Mouse (Mus musculus) forebrain, embryonic 16.5 days (tissue): ENCODE measurements at regions not wholly inside any gene's neighbourhood (a gene's known extent, or its start where the extent isn't known, plus 50 kb on each side); places are given as distances from the start of the nearest gene placed in this dataset.
A peak's percentile ranks its signal among the peaks of the same experiment; 100 is the strongest.

ENCODE experiments used
- ATAC-seq: fragments of 200-750 bp; cut with Nextera tagmentation; 2 replicates; pipeline ENCODE4 v1.8.0; 2017; ENCODE audit warnings: mild to moderate bottlenecking, moderate library complexity
- H3K27ac ChIP-seq: fragments of 300-500 bp; sonication (generic); 2 replicates; pipeline ENCODE4 v1.5.1; 2014; ENCODE audit warnings: low read length, control low read depth
- H3K27me3 ChIP-seq: fragments of 300-500 bp; sonication (generic); replicated peaks from 2 replicates; pipeline ENCODE4 v1.6.1; 2014; ENCODE audit warnings: low read length; ENCODE audit not compliant: control insufficient read depth, insufficient read depth
- H3K36me3 ChIP-seq: fragments of 300-500 bp; sonication (generic); 2 replicates; pipeline ENCODE4 v1.6.1; 2014; ENCODE audit not compliant: control insufficient read depth, insufficient read depth
- H3K4me1 ChIP-seq: fragments of 300-500 bp; sonication (generic); replicated peaks from 2 replicates; pipeline ENCODE4 v1.6.1; 2014; ENCODE audit warnings: low read length; ENCODE audit not compliant: control insufficient read depth, insufficient read depth
- H3K4me2 ChIP-seq: fragments of 300-500 bp; sonication (generic); 2 replicates; pipeline ENCODE4 v1.6.1; 2014; ENCODE audit warnings: mild to moderate bottlenecking, low read length, control low read depth
- H3K4me3 ChIP-seq: fragments of 300-500 bp; sonication (generic); replicated peaks from 2 replicates; pipeline ENCODE4 v1.5.1; 2014; ENCODE audit warnings: mild to moderate bottlenecking, low read length, control low read depth
- H3K9ac ChIP-seq: fragments of 300-500 bp; sonication (generic); replicated peaks from 2 replicates; pipeline ENCODE4 v1.6.1; 2014; ENCODE audit warnings: low read depth, low read length, control low read depth
- H3K9me3 ChIP-seq: fragments of 300-500 bp; sonication (generic); 2 replicates; pipeline ENCODE4 v1.6.1; 2016; ENCODE audit warnings: low read length; ENCODE audit not compliant: control insufficient read depth
- WGBS: fragments of 180-500 bp; shearing (Covaris S2); extraction: QIAGEN DNeasy Blood & Tissue Kit; methylation state at CpG from one replicate; pipeline ENCODE4 v1.1.7; 2014; 5-methylcytosine and 5-hydroxymethylcytosine counted together

DNA sequence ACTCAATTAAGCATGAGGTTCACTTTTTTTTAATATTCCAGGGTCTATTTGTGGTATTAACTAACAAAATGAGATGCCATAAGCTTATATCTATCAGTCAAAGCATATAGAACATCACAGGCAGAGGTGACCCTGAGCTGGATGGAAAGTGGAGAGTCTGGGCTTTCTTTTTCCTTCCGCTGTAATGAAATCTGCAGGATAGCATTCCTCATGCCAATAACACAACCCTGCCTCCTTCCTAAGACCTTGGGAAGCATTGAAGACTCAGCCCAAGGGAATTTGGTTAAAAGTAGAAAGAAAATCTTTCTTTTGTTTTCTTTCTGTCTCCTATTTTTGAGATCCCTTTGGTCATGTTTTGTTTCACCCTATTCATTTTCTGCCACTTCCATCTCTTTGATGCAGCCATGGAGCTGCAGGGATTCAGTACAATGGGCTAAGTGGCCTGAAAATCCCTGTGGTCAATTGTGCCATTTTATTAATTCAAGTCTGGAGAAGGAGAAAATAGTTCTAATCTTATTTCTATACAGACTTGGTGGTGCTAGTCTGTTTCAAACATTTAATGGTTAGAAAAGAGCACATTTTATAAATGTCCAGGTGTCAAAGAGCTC is 1006.9 kb downstream of the Olfm4 start:
- WGBS: 13% methylated on average over 1 of the region's 1 CpGs
- Histone ChIP-seq H3K36me3 (no peaks in the 10 kb centered on the region), H3K9me3 (no peaks in the 10 kb centered on the region), H3K4me3 (no peak overlapping the region), H3K27me3 (no peaks in the 10 kb centered on the region), H3K4me2 (no peak overlapping the region), H3K4me1 (no peaks in the 10 kb centered on the region), H3K27ac (no peak overlapping the region), H3K9ac (no peak overlapping the region)
- no peak for ATAC-seq

GRCm38 (mm10) chr14:80999030-80999429 is 1015.1 kb downstream of the Olfm4 start:
- H3K9ac ChIP-seq: no peak overlapping the region
- ATAC-seq: no peak
- WGBS: 82% methylated on average over 1 of the region's 1 CpGs

GRCm38 (mm10) chr14:81013208-81013607 is 1029.3 kb downstream of the Olfm4 start:
- no peak for ATAC-seq
- Histone ChIP-seq H3K36me3 (no peaks in the 10 kb centered on the region), H3K4me2 (no peak overlapping the region), H3K27me3 (no peaks in the 10 kb centered on the region), H3K27ac (no peak overlapping the region), H3K4me1 (no peaks in the 10 kb centered on the region), H3K9ac (no peak overlapping the region), H3K4me3 (no peak overlapping the region), H3K9me3 (no peaks in the 10 kb centered on the region)
- WGBS: 68% methylated on average over 5 of the region's 5 CpGs

More at GRCm38 (mm10) chr14:80999030-80999429, 1015.1 kb downstream of the Olfm4 start:
- Histone ChIP-seq H3K4me1 (no peaks in the 10 kb centered on the region), H3K4me2 (no peak overlapping the region), H3K27ac (no peak overlapping the region), H3K4me3 (no peak overlapping the region), H3K36me3 (no peaks in the 10 kb centered on the region), H3K9me3 (no peaks in the 10 kb centered on the region), H3K27me3 (no peaks in the 10 kb centered on the region)

DNA sequence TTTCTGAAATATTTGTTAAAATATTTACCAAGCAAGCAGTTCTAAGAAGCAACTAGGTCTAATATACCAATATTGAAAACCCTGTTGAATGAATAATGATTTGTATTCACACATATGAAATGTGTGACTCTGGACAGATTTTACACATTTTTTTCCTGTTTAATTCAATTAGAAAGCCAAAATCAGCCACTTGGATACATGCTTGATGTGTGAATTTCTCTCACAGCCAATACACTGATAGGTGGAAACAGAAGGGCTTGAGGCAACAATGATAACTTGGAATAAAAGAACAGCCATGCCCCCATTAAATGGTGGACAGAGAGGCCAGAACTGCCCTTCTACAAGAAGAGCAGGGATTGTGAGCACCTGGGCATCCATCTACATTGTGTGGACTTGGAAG is 1047.6 kb downstream of the Olfm4 start:
- Histone ChIP-seq H3K4me3 (no peak overlapping the region), H3K4me1 (no peaks in the 10 kb centered on the region), H3K27ac (no peak overlapping the region), H3K9ac (no peak overlapping the region), H3K27me3 (no peaks in the 10 kb centered on the region), H3K9me3 (no peaks in the 10 kb centered on the region), H3K36me3 (no peaks in the 10 kb centered on the region), H3K4me2 (no peak overlapping the region)
- ATAC-seq: peak; percentile 58

GRCm38 (mm10) chr14:81037635-81038034 is 1053.8 kb downstream of the Olfm4 start:
- no peaks in the 10 kb centered on the region for H3K27me3 ChIP-seq
- no peaks in the 10 kb centered on the region for H3K4me1 ChIP-seq
- H3K9ac ChIP-seq: no peak overlapping the region
- no peak overlapping the region for H3K27ac ChIP-seq
- no peaks in the 10 kb centered on the region for H3K36me3 ChIP-seq
- no peak overlapping the region for H3K4me3 ChIP-seq
- ATAC-seq: no peak
- WGBS: 61% methylated on average over 2 of the region's 2 CpGs
- H3K4me2 ChIP-seq: no peak overlapping the region
- no peaks in the 10 kb centered on the region for H3K9me3 ChIP-seq

DNA sequence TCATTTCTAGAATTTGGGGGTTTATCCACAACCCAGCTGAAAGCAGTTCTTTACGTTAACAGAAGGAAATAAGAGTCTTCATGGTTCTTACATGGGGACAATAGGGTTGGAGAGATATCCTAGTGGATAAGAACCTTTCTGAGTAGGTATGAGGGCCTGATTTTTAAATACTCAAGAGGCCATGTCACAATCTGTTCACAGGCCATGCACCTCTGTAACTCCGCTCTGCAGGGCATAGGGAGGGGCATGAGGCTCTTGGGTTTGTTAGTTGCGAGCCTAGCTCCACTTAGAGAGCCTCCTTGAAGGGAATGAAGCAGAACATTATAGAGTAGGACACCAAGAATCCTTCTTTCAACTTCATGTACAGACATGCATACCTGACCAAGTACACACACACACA is 1054.2 kb downstream of the Olfm4 start:
- Histone ChIP-seq H3K4me1 (no peaks in the 10 kb centered on the region), H3K4me2 (no peak overlapping the region), H3K9me3 (no peaks in the 10 kb centered on the region), H3K9ac (no peak overlapping the region), H3K27me3 (no peaks in the 10 kb centered on the region), H3K36me3 (no peaks in the 10 kb centered on the region), H3K4me3 (no peak overlapping the region), H3K27ac (no peak overlapping the region)
- ATAC-seq: no peak
- WGBS: 87% methylated on average over 3 of the region's 3 CpGs
